Mouse (Mus musculus) cerebellum, adult 2 months (tissue): ENCODE data around the gene Jak1. TPM values are rescaled to one million over a fixed set of nuclear protein-coding genes. Genes with fewer than 3 reads are reported as not detected.

Experiments
- DNase-seq, 2 experiments: peaks; one replicate each; pipeline ENCODE4 v3.0.0; 2021
- H3K27ac ChIP-seq: fragments of 200-500 bp; 2 replicates; pipeline ENCODE4 v1.5.1; 2012; ENCODE audit warnings: low read length, control low read depth, inconsistent platforms; ENCODE audit not compliant: insufficient read depth
- H3K27me3 ChIP-seq: fragments of 200-500 bp; 2 replicates; pipeline ENCODE4 v1.6.1; 2012; ENCODE audit warnings: inconsistent platforms, mild to moderate bottlenecking, low read length, moderate library complexity; ENCODE audit not compliant: control insufficient read depth, insufficient read depth
- H3K4me1 ChIP-seq: fragments of 200-500 bp; 2 replicates; pipeline ENCODE4 v1.6.1; 2011; ENCODE audit warnings: low read length; ENCODE audit not compliant: control insufficient read depth, insufficient read depth
- H3K4me3 ChIP-seq: fragments of 200-500 bp; replicated peaks from 2 replicates; pipeline ENCODE3; 2011; ENCODE audit warnings: mild to moderate bottlenecking, low read depth, low read length, control low read depth; ENCODE audit not compliant: insufficient read depth
- CTCF ChIP-seq: fragments of 200-500 bp; IDR thresholded peaks from 2 replicates; pipeline ENCODE4 v1.5.1; 2011; ENCODE audit warnings: low read depth, mild to moderate bottlenecking, control low read depth, low read length, moderate library complexity, borderline replicate concordance; ENCODE audit not compliant: insufficient read depth
- POLR2A ChIP-seq: fragments of 200-500 bp; IDR thresholded peaks from 2 replicates; pipeline ENCODE4 v1.6.1; 2011; ENCODE audit warnings: low read length, control low read depth, borderline replicate concordance; ENCODE audit not compliant: insufficient read depth
- WGBS: fragments of 180-500 bp; shearing (Covaris S2); methylation state at CpG from one replicate; pipeline ENCODE4 v1.1.7; 2018; 5-methylcytosine and 5-hydroxymethylcytosine counted together
- polyA plus RNA-seq: library from polyadenylated mRNA; depleted of rRNA; stranded (reverse); fragments of >200 nt; gene quantifications from 2 replicates; pipeline ENCODE4 v1.2.3, GENCODE M21; 2012

The Jak1 gene
- polyA plus RNA-seq, 1 experiment = 72.2 TPM

DNA sequence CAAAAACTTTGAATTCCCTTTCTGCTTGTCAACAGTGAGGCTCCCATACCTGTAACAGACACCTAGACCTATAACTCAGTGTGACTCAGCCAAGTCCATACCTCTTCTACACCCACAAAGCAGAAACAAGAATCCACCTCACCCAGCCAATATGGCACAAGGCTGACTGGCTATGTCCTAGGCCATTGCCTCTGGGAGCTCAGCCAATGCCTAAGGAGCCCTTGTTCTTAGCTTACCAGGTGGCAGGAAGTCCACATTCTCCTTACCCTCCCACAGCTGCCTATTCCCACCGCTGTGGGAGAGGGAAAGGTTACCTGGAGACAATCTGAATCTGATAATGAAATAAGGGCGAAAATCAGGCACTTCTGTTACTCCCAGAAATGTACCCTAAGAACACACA, 34.5 kb downstream of the Jak1 start:
- no peak overlapping the region for H3K4me3 ChIP-seq
- no peak overlapping the region; the same call in 1 of the 2 replicates for H3K27ac ChIP-seq
- WGBS = 69% methylated on average over 2 of the region's 2 CpGs
- TF ChIP-seq CTCF (no peak), POLR2A (no peak)
- no peak for DNase-seq
- H3K4me1 ChIP-seq = peaks cover 12% of the 10 kb centered on the region
- no peaks in the 10 kb centered on the region for H3K27me3 ChIP-seq

DNA sequence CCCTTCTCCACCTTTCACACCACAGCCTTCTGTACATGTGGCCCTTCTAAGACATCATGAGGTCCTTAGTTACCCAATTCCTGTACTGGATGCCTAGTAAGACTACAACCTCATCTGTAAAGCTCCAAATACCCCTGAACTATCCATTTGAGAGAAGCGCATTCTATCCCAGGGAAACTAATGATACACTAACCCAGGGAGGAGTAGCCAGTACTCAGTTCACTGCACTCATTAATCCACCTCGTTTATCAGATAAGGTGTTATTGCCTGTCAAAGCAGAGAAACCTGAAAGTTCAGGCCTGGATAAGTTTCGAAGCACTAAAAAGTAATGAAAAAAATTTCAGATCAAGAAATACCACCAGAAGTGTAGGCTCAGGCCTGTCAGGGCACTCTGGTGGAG, 37.7 kb downstream of the Jak1 start:
- Histone ChIP-seq H3K27ac (no peak overlapping the region), H3K4me1 (peaks cover 5% of the 10 kb centered on the region; the same call in 1 of the 2 replicates)
- WGBS = 77% methylated on average over 3 of the region's 3 CpGs

DNA sequence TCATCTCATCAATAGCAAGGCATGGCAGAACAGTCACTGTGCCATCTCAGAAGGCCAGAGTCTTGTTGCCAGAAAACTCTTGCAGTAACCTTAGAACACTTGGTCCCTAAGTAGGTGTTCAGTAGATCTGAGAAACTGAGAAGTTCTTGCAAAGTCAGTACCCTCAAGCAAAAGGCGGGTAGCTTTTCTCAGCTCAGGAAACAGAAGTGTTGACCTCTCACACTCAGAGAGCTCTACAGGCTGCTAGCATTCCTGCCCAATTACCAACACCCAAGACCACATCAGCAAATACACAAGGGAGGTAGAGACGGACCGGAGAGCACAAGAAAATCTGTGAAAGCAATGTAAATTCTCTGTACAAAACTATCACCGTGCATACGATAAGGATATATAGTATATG, 39.1 kb downstream of the Jak1 start:
- H3K4me1 ChIP-seq = peaks cover 5% of the 10 kb centered on the region; the same call in 1 of the 2 replicates
- H3K27me3 ChIP-seq = no peaks in the 10 kb centered on the region
- WGBS = 98% methylated on average over 5 of the region's 5 CpGs
- H3K4me3 ChIP-seq = no peak overlapping the region
- H3K27ac ChIP-seq = no peak overlapping the region
- no peak for TF ChIP-seq POLR2A
- no peak for TF ChIP-seq CTCF
- no peak for DNase-seq

More for the DNA sequence above, 37.7 kb downstream of the Jak1 start:
- no peak for DNase-seq
- Histone ChIP-seq H3K27me3 (no peaks in the 10 kb centered on the region), H3K4me3 (no peak overlapping the region)
- no peak for TF ChIP-seq POLR2A
- no peak for TF ChIP-seq CTCF

DNA sequence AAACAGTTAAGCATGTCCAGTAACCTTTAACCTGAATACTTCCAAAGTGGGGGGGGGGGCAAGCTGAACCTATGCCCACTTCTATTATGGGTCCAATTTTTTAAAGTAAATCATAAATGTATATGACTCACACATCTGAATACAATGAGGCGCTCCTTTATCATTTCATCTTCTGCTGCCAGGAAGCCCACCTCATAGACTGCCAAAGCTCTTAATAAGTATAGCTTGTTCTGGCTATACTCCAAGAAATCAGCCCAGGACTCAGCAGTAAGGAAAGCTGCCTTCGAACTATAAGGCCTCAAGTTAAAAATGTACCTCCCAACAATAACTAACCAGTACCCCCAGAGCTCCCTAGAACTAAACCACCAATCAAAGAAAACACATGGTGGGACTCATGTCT, 44.1 kb downstream of the Jak1 start:
- Histone ChIP-seq H3K27me3 (no peaks in the 10 kb centered on the region), H3K4me3 (no peak overlapping the region), H3K4me1 (peaks cover 5% of the 10 kb centered on the region; the same call in 1 of the 2 replicates), H3K27ac (no peak overlapping the region)
- DNase-seq = no peak
- TF ChIP-seq CTCF = no peak
- WGBS = 70% methylated on average over 2 of the region's 2 CpGs

DNA sequence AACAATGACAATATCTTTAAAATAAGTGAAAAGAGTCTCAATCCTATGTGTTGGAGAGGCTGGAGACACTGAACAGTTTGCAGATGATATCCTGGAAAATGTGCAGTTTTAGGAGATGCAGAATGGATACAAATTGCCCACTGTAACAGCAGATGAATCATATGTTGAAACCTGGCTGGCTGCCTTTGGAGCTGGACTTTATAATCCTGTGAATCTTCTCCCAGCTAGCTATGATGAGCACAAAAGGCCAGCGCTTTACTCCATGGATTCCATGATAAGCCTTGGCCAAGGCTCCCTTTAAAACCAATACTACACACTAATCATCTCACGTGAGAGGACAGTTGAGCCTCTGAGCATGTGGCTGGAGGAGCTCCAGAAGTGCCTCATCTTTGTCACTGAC, 45.2 kb downstream of the Jak1 start:
- Histone ChIP-seq H3K4me1 (peaks cover 5% of the 10 kb centered on the region; the same call in 1 of the 2 replicates), H3K27ac (no peak overlapping the region), H3K4me3 (no peak overlapping the region), H3K27me3 (no peaks in the 10 kb centered on the region)
- no peak for TF ChIP-seq POLR2A
- no peak for TF ChIP-seq CTCF
- DNase-seq = peak; percentile 41 to 64
- WGBS = 22% methylated on average over 2 of the region's 2 CpGs

DNA sequence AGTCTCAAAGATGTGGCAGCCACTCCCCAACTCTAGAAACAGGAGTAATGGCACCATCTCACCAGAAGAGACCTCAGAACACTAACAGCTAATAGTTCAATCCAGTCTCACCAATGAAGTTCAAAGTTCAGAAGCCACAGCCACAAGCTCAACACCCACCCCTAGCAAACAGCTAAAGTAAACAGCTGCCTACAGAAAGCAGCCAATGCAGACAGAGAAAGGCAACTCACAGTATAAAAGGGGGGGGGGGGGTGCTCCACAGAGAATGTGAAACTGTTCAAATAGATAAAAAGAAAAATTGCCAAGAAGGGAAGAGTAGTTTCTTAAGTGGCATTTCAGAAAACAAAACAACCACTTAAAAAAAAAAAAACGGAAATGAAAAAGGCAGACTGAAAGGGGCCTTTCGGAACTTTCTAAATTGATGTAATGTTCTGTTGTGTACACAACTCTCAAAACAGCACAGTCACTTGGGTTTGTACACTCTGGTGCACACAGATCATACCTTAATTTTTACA, 48.0 kb downstream of the Jak1 start:
- TF ChIP-seq CTCF (no peak), POLR2A (no peak)
- no peak overlapping the region for H3K27ac ChIP-seq
- no peak for DNase-seq
- no peaks in the 10 kb centered on the region for H3K27me3 ChIP-seq
- no peak overlapping the region for H3K4me3 ChIP-seq
- H3K4me1 ChIP-seq = peaks cover 5% of the 10 kb centered on the region; the same call in 1 of the 2 replicates
- 86% methylated on average over 2 of the region's 2 CpGs for WGBS

DNA sequence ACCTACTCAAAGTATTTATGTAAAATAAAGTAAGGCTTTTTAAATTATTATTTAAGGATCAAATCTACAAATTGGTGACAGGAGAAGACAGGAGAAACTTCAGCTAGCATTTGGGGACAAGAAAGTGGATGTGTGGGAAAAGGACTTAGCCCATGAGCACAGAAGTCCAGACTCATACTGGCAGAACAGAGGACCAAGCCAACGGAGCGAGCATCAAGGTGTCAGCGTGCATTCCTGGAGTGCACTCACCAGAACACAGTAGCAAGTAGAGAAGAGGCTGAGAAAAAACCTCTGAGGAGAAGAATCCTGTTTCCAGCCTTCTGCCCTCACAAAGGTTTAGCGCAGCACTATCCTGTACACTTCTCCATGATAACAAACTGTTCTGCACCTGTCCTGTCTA, 48.8 kb downstream of the Jak1 start:
- no peak overlapping the region for H3K4me3 ChIP-seq
- H3K4me1 ChIP-seq = peaks cover 5% of the 10 kb centered on the region; the same call in 1 of the 2 replicates
- no peak for DNase-seq
- TF ChIP-seq POLR2A (no peak), CTCF (no peak)
- H3K27ac ChIP-seq = no peak overlapping the region
- H3K27me3 ChIP-seq = no peaks in the 10 kb centered on the region
- 78% methylated on average over 4 of the region's 4 CpGs for WGBS

DNA sequence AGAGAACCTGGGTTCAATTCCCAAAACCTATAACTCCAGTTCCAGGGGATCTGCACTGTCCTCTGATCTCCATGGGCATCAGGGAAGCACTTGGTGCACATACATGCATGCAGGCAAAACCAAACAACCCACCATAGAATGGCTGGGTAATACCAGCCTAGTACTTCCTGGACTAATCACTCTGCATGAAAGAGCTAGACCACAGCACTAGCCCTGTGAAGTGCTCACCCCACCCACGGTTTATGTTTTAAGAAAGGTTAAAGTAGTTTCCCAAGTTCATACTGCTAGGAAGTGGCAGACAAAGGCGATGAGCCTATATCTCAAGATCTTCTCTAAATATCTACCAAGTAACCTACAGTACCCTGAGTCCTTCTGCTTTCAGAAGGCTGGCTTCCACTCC, 51.6 kb downstream of the Jak1 start:
- no peaks in the 10 kb centered on the region for H3K27me3 ChIP-seq
- H3K4me3 ChIP-seq = no peak overlapping the region
- no peak overlapping the region for H3K27ac ChIP-seq
- no peak for DNase-seq
- 85% methylated on average over 2 of the region's 2 CpGs for WGBS
- TF ChIP-seq POLR2A = no peak
- no peak for TF ChIP-seq CTCF
- no peaks in the 10 kb centered on the region for H3K4me1 ChIP-seq

DNA sequence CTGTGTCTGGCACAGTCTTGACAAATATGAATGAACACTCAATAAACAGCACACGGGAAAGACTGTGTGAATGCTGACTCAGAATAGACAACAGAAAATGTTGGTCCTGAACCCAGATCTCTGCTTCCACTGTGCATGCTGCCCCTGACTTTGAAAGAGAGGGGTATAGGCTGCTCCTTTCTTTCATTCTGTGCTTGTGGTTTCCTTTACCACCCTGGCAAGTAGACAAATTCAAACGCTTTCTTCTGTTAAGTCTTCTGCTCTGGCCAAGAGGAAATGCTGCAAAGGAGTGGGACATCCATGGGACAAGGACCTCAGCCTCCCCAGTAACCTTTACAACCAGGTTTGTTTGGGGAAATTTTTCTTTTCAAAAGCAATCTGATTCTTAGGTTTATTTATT, 57.6 kb downstream of the Jak1 start:
- TF ChIP-seq POLR2A (no peak), CTCF (no peak)
- DNase-seq = no peak
- Histone ChIP-seq H3K27ac (no peak overlapping the region), H3K4me3 (no peak overlapping the region), H3K27me3 (no peaks in the 10 kb centered on the region), H3K4me1 (no peaks in the 10 kb centered on the region; the same call in 1 of the 2 replicates)
- 41% methylated on average over 2 of the region's 2 CpGs for WGBS
